Mouse (Mus musculus) spleen, adult 18-20 months (tissue): ENCODE data around the gene Ebf3.
A peak's percentile ranks its signal among the peaks of the same experiment; 100 is the strongest.

Source experiments
- DNase-seq, 2 experiments: peaks; one replicate each; pipeline ENCODE4 v3.0.0; 2022; ENCODE audit warnings: mixed read lengths in 2 of 2

The Ebf3 gene

GRCm38 (mm10) chr7:137313904-137314691 is at the start of gene Ebf3:
TSS of gene Ebf3 (minus strand) at chr7:137314445.
- peak; percentile 25 to 59 for DNase-seq

- no peak for DNase-seq
These were observed 32.6 kb upstream of the Ebf3 start for GRCm38 (mm10) chr7:137346860-137347259.

GRCm38 (mm10) chr7:137346068-137346467 is 31.8 kb upstream of the Ebf3 start:
- no peak for DNase-seq

- DNase-seq: no peak
These were observed 19.7 kb upstream of the Ebf3 start for GRCm38 (mm10) chr7:137333951-137334350.

- DNase-seq: no peak
These were observed 8.7 kb upstream of the Ebf3 start for GRCm38 (mm10) chr7:137322926-137323325.

GRCm38 (mm10) chr7:137321961-137322784 is 7.9 kb upstream of the Ebf3 start:
- no peak for DNase-seq

GRCm38 (mm10) chr7:137321141-137321813 is 7.0 kb upstream of the Ebf3 start:
- DNase-seq: peak; percentile 18 to 61

GRCm38 (mm10) chr7:137320320-137320719 is 6.1 kb upstream of the Ebf3 start:
- DNase-seq: no peak

- peak in 1 of 2 experiments; percentile 27 for DNase-seq
These were observed 5.0 kb upstream of the Ebf3 start for GRCm38 (mm10) chr7:137318924-137319885.

GRCm38 (mm10) chr7:137318383-137318775 is 4.1 kb upstream of the Ebf3 start:
- no peak for DNase-seq

- no peak for DNase-seq
These were observed 3.6 kb upstream of the Ebf3 start for GRCm38 (mm10) chr7:137317659-137318382.

- no peak for DNase-seq
These were observed 2.8 kb upstream of the Ebf3 start for GRCm38 (mm10) chr7:137316926-137317658.

- no peak for DNase-seq
These were observed 2.1 kb upstream of the Ebf3 start for GRCm38 (mm10) chr7:137316181-137316925.

GRCm38 (mm10) chr7:137315544-137315940 is 1.3 kb upstream of the Ebf3 start:
- DNase-seq: no peak

GRCm38 (mm10) chr7:137314710-137315543 is 682 bp upstream of the Ebf3 start:
- DNase-seq: no peak

GRCm38 (mm10) chr7:137313183-137313903 is 902 bp downstream of the Ebf3 start:
- peak in 1 of 2 experiments; percentile 14 for DNase-seq

GRCm38 (mm10) chr7:137312933-137313182 is 1.4 kb downstream of the Ebf3 start:
- peak in 1 of 2 experiments; percentile 18 for DNase-seq

GRCm38 (mm10) chr7:137312166-137312932 is 1.9 kb downstream of the Ebf3 start:
- no peak for DNase-seq
